Mouse (Mus musculus) lung, postnatal 0 days (tissue): ENCODE results near the gene Camk1d.

ENCODE experiments used
- CTCF ChIP-seq: IDR thresholded peaks from 2 replicates; pipeline ENCODE4 v1.5.1; 2016; ENCODE audit warnings: antibody characterized with exemption, mild to moderate bottlenecking
- EP300 ChIP-seq: IDR thresholded peaks from 2 replicates; pipeline ENCODE4 v1.6.1; 2016; ENCODE audit warnings: antibody characterized with exemption, mild to moderate bottlenecking, control low read depth

- TF ChIP-seq EP300 = no peak
- no peak for TF ChIP-seq CTCF
Measured at GRCm38 (mm10) chr2:5287044-5287380, 427.3 kb downstream of the Camk1d start.
